Mouse (Mus musculus) cerebellum, adult 11 months (tissue): ENCODE data around the gene Pik3cg.

Source experiments
- DNase-seq: peaks from one replicate; pipeline ENCODE4 v3.0.0; 2022

The Pik3cg gene

GRCm38 (mm10) chr12:32201070-32201585 lies 7.3 kb downstream of the Pik3cg start:
- DNase-seq, result no peak

GRCm38 (mm10) chr12:32200387-32201069 lies 7.9 kb downstream of the Pik3cg start:
- DNase-seq, result no peak

GRCm38 (mm10) chr12:32199422-32199821 lies 9.0 kb downstream of the Pik3cg start:
- DNase-seq, result no peak

GRCm38 (mm10) chr12:32198025-32198424 lies 10.4 kb downstream of the Pik3cg start:
- no peak for DNase-seq

GRCm38 (mm10) chr12:32195000-32195399 lies 13.5 kb downstream of the Pik3cg start:
- no peak for DNase-seq

- no peak for DNase-seq
Observed at GRCm38 (mm10) chr12:32194358-32194757, 14.1 kb downstream of the Pik3cg start.

GRCm38 (mm10) chr12:32190927-32191326 lies 17.5 kb downstream of the Pik3cg start:
- DNase-seq, result no peak

GRCm38 (mm10) chr12:32187668-32188236 lies 20.7 kb downstream of the Pik3cg start:
- DNase-seq, result no peak

- DNase-seq, result no peak
Observed at GRCm38 (mm10) chr12:32186627-32187255, 21.7 kb downstream of the Pik3cg start.

GRCm38 (mm10) chr12:32184874-32185273 lies 23.6 kb downstream of the Pik3cg start:
- DNase-seq, result no peak

- no peak for DNase-seq
Observed at GRCm38 (mm10) chr12:32183584-32183983, 24.9 kb downstream of the Pik3cg start.

- DNase-seq, result no peak
Observed at GRCm38 (mm10) chr12:32182632-32183419, 25.6 kb downstream of the Pik3cg start.

GRCm38 (mm10) chr12:32181885-32182284 lies 26.6 kb downstream of the Pik3cg start:
- DNase-seq, result no peak

GRCm38 (mm10) chr12:32174437-32174836 lies 34.0 kb downstream of the Pik3cg start:
- DNase-seq, result no peak

- DNase-seq, result no peak
Observed at GRCm38 (mm10) chr12:32172826-32173225, 35.6 kb downstream of the Pik3cg start.

GRCm38 (mm10) chr12:32169164-32169563 lies 39.3 kb downstream of the Pik3cg start:
- DNase-seq, result no peak

GRCm38 (mm10) chr12:32168751-32169150 lies 39.7 kb downstream of the Pik3cg start:
- DNase-seq, result no peak

GRCm38 (mm10) chr12:32163706-32164105 lies 44.8 kb downstream of the Pik3cg start:
- DNase-seq, result no peak

GRCm38 (mm10) chr12:32158757-32159156 lies 49.7 kb downstream of the Pik3cg start:
- no peak for DNase-seq

GRCm38 (mm10) chr12:32146606-32147005 lies 61.9 kb downstream of the Pik3cg start:
- DNase-seq, result no peak

GRCm38 (mm10) chr12:32145651-32146050 lies 62.8 kb downstream of the Pik3cg start:
- DNase-seq, result no peak

- DNase-seq, result peak; percentile 21
Observed at GRCm38 (mm10) chr12:32144513-32144912, 63.9 kb downstream of the Pik3cg start.

- no peak for DNase-seq
Observed at GRCm38 (mm10) chr12:32143782-32144181, 64.7 kb downstream of the Pik3cg start.
